Mouse (Mus musculus): Measurements from ENCODE around the gene Orm1.
A peak's percentile ranks its signal among the peaks of the same experiment; 100 is the strongest.

Orm1 gene

GRCm38 (mm10) chr4:63355877-63356665, 11.7 kb downstream of the Orm1 start, which contains the start of gene Orm3:
Gene Orm3 (plus strand): TSS chr4:63356162.
- DNase-seq (ENCODE audit: low read depth, low spot score): no peak

DNA sequence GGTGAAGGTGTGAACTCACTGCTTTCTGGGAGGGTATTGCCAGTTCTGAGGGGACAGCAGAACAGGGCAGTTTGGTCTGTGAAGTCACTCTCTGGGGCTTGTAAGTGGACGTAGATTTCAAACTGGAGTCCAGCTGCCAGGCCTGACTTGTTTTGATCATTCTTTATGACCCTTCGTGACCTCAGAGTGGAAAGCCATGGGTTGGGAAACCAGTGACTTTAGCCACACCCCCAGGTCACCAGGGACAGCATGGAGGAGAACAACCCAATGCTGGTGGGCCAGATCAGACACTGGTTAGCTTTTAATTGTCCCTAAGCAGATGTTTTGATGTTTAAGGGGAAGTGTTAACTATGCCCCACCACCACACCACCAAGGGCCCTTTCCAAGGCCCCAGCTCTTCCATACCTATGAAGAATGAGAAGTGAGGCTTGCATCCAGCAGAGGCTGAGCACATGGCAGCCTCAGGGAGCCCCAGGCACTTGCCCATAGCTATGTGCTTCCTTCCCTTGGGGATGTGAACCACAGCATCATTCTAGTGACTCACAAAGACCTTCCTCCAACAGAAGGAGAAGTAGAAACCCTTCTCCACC, 12.7 kb downstream of the Orm1 start:
- DNase-seq (ENCODE audit: low read depth, low spot score): no peak

GRCm38 (mm10) chr4:63359861-63360260, 15.5 kb downstream of the Orm1 start:
- no peak for DNase-seq (ENCODE audit: low read depth, low spot score)

DNA sequence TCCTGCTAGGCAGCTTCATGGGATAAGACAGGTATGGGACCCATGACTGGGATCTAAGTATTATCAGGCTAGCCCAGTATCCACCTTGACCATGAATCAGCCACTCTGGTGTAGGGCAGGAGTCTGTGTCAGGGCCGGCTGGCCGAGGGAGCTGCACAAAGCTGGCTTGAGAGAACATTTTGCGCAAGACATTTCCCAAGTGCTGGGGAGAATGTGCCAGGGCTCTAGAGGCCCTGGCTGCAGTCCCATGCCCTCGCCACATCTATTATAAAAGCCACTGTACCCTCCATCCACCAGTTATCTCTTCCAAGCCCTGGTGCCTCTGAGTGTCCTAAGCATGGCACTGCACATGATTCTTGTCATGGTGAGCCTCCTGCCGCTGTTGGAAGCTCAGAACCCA, 17.8 kb downstream of the Orm1 start, which contains the start of gene Orm2:
TSS of gene Orm2 (plus strand) at position 300 of the 400 bp plus-strand sequence.
- no peak for DNase-seq (ENCODE audit: low read depth, low spot score)

DNA sequence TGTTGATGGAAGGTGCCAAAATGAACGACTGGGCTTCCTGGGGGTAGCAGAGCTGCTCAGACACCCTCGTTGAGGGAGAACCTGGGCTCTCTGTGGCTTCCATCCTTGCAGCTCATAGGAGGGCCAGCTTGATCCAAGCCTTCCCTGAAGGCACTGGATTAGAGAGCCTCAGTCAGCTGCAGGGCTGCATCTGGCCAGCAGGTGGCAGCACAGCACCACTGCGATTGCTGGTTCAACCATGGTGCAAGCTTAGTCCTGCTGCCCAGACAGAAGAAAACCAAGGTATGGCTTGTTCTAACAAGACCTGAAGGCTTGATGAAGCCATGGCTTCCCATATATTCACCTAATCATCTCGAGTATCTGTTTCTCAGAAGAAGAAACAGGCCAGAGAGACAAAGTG, 24.2 kb downstream of the Orm1 start:
- peak; percentile 50 for DNase-seq (ENCODE audit: low read depth, low spot score)

DNA sequence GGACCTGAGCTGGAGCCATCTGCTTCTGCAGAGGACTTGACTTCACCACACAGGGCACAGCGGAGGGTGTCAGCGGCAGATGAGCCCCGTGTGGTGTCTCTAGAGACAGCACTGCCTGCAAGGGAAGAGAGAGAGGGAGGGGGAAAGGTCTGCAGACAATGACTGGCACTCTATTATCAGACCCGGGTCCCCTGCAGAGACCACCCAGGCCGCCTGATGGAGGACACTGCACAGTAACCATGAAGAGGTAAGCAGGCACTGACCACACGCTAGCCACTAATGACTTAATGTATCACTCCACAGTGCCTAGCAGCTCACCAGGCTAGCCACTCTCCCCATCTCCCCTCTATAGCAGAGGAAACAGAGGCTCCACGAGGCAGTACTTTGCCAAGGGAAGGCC, 26.5 kb downstream of the Orm1 start:
- DNase-seq (ENCODE audit: low read depth, low spot score): no peak

DNA sequence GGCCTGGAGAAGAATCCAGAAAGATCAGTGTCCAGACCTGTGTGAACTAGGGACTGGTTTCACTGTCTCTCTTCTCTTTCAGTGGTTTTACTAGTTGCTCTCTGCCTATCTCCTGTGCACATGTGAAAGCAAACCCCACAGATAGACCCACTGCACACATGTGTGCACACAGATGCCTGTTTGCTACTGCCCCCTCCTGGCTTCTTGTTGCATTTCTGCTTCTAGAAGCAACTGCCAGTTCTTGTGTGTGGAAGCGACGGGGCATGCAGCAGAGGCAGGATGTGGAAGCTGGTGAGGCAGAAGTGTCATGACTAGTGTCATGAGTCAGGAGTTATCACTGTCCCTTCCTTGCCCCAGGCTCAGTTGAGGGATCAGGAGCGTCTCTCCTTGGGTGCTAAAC, 27.5 kb downstream of the Orm1 start:
- DNase-seq (ENCODE audit: low read depth, low spot score): peak; percentile 46

- DNase-seq (ENCODE audit: low read depth, low spot score): no peak
Measured at GRCm38 (mm10) chr4:63373404-63373803, 29.0 kb downstream of the Orm1 start.

DNA sequence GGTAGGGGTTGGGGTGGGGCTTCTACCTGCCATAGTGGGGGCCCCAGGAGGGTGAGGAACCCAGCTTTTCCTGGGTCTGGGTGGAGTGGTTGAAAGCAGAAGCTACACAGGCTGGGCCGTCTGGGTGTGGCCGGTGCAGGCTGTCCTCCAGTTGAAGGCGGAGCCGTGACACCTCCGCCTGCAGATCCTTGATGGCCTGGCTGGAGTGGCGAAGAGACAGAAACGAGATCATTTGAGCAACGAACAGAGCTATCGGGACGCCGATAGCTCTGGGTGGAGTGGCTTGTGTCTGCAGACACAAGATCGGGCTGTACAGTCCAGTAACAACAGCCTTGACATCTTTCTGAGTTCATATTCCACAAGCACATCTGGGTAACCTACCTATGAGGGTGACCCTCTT, 30.0 kb downstream of the Orm1 start:
- no peak for DNase-seq (ENCODE audit: low read depth, low spot score)

- no peak for DNase-seq (ENCODE audit: low read depth, low spot score)
Measured at GRCm38 (mm10) chr4:63375367-63375766, 31.0 kb downstream of the Orm1 start.

GRCm38 (mm10) chr4:63377483-63377882, 33.1 kb downstream of the Orm1 start:
- DNase-seq (ENCODE audit: low read depth, low spot score): no peak

DNA sequence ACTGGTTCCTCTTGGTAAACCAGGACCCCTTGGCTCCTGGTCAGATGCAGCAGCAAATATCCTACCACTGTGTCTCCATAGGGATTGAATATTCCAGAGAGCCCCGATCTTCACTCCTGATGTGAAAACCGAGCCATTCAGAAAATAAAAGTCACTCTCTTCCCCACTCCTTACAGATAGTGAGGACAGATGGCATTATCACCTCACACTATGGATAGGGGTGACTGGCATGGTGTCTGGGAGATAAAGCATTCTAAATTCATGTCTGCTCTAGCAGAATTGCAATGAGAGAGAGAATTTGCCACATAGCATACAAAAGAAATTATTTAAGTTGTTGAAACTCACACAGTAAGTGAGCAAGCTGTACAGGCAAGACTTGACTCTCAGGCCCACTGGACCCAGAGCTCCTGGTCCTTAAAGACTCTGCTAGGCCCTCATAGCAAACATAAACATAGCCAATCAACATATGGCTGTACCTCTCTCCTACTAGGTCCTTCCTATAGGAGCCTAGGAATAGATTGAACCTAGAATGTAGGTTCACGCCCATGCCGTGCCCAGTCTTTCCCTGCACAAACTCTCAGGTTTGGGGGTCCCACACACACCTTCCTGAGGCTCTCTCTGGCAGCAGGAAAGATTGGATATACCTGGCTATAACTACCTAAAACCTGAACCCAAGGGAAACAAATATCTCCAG, 38.5 kb downstream of the Orm1 start:
- DNase-seq (ENCODE audit: low read depth, low spot score): no peak

- DNase-seq (ENCODE audit: low read depth, low spot score): no peak
Measured at GRCm38 (mm10) chr4:63383474-63383873, 39.1 kb downstream of the Orm1 start.

DNA sequence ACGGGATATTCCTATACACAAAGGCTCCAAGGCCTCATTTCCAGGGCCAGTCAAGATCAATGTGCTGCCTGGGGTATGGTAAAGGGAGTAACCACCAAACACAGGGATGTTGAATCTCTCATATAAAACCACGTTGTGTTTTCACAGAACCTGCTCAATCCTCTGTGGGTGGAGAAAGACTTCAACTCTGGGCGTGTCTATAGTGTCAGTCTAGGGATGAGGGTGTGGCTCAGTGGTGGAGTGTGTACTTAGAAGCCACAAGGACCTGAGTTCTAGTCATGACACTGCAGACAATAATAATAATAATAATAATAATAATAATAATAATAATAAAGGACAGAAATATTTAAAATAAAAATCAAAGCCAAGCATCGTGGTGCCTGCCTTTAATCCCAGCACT, 39.9 kb downstream of the Orm1 start:
- DNase-seq (ENCODE audit: low read depth, low spot score): no peak

GRCm38 (mm10) chr4:63385253-63385652, 40.9 kb downstream of the Orm1 start:
- no peak for DNase-seq (ENCODE audit: low read depth, low spot score)

- DNase-seq (ENCODE audit: low read depth, low spot score): no peak
Measured at GRCm38 (mm10) chr4:63385784-63386183, 41.4 kb downstream of the Orm1 start.

GRCm38 (mm10) chr4:63388029-63388428, 43.7 kb downstream of the Orm1 start:
- DNase-seq (ENCODE audit: low read depth, low spot score): no peak

GRCm38 (mm10) chr4:63389121-63389886, 44.9 kb downstream of the Orm1 start:
- no peak for DNase-seq (ENCODE audit: low read depth, low spot score)

- DNase-seq (ENCODE audit: low read depth, low spot score): no peak
Measured at GRCm38 (mm10) chr4:63389887-63390528, 45.6 kb downstream of the Orm1 start.

DNA sequence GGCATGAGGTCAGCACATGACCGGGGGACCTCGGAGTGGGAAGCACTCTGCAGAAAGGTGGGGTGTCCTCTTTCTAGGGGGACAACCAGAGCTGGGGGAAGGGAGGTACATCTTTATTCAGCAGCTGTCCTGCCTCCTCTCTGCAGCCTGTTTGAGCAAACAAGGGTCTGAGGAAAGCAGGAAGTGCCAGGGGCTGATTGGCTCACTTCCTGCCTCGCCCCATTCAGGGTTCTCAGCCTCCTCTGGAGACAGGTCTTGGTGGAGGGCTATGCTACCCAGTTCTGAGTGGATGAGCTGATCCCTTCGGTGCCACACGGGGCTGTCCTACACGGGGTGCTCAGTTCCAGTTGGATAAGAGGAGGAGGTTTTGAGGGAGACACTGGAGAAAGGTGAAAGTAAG, 47.0 kb downstream of the Orm1 start:
- no peak for DNase-seq (ENCODE audit: low read depth, low spot score)
